Mouse (Mus musculus) urinary bladder, postnatal 25 days (tissue): ENCODE measurements around the gene Gm11492.

ENCODE experiments used
- DNase-seq: peaks from one replicate; pipeline ENCODE4 v3.0.0; 2022; ENCODE audit warnings: low spot score

Gene Gm11492

DNA sequence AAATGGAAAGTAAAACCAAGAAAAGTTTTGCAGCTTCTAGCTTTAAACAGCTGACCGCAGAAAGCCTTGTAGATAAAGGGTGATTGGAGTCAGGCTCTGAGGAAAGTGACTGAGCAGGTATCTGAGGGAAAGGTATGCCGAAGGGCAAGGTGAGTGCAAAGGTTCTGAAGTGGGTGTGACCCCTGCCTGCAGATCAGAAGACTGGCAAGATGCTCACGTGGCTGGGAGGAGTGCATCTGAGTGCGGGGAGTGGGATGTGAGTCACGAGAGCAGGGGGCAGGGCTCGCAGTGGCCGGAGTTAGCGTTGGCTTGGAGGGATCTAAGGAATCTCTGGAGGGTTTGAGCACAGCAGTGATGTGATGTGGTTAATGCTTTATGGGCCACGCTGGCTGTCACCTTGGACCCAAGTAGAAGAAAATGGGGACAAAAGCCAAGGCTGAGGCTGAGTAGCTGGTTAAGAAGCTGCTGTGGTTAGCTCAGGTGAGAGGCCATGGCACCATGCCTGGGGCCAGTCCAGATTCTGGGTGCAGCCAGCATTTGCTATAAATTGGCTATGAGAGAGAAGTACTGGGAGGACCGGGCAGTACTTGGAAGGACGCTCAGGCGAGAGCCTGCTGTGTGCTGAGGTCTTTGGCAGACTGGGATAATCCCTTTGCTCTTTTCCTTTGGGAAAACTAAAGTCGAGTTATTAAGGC is 33.1 kb downstream of the Gm11492 start:
- no peak for DNase-seq

DNA sequence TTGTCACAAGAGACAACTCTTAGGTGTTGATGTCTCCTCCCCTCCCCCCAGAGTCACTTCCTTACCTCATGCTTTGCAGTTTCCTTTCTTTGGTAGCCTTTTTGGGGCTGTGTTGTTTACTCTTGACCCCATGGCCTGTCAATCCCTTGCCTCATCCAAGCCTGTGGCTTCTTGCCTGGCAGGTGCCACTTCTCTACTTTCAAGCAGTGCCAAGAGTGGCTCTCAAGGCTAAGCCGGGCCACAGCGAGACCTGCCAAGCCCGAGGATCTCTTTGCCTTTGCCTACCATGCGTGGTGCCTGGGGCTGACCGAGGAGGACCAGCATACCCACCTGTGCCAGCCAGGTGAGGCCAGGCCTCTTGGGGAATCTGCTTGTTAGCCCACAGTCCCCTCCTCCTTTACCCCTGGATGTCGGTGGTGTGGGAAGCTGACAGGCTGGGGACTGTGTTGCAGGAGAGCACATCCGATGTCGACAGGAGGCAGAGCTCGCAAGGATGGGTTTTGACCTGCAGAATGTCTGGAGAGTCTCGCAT is 33.9 kb downstream of the Gm11492 start:
- DNase-seq: no peak

DNA sequence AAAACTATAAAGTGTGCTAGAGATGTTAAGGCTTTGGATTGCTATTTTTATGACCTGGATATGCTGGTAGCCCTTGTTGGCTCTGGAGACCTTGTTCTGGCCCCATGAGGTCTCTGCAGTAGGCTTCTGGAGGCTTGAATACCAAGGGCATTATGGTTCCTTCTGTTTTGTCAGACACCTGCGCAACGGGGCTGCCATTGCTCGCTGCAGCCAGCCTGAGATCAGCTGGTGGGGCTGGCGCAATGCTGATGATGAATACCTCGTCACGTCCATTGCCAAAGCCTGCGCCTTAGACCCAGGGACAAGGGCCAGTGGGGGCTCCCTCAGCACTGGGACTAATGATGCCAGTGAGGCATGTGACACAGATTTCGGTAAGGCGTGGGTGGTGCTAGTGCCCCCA is 35.8 kb downstream of the Gm11492 start:
- no peak for DNase-seq

DNA sequence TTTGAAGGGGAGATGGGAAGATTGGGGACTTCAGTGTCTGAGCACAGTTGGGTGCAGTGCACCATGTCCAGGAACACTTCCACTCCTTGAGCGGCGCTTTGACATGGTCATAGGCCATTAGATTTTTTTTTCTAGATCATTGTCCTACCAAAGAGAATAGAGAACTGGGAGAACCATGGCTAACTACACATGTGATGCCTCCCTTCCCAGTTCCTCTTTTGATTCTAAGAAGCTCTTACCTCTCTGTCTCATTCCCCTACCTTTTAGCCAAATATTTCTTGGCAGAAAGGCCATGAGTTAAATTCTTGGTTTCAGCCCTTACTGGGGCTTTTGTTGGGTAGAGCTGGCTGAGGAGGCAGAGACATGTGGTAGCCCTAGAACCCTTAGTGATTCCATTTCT is 37.1 kb downstream of the Gm11492 start:
- DNase-seq: no peak

DNA sequence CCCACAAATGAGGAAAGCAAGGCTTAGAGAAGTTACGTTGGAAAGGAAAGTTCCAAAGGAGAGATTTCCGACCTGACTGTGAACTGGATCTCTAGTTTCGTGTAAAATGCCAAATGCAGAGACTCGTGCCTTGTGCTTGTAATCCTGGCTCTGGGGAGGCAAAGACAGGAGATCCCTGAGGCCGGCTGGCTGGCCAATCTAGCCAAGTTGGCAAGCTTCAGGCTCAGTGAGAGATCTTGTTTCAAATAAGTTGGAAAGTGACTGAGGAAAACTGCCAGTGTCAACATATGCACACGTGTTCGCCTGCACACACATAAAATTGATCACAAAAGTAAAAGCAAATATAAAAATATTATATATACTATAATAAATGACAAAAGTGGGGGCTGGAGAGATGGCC is 42.8 kb downstream of the Gm11492 start:
- no peak for DNase-seq

DNA sequence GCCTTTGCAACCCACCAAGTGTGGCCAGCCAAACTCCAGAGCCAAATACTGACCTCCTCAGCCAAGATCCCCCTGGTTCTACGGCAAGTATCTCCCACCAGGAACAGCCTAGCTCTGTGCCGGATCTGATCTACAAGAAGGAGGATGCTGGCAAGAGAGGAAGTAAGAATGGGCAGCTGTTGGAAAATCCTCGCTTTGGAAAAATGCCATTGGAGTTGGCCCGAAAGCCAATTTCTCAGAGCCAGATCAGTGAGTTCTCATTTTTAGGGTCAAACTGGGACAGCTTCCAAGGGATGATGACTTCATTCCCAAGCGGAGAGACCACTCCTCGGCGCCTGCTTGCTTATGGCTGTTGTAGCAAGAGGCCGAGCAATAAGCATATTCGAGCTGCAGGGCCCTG is 45.1 kb downstream of the Gm11492 start:
- no peak for DNase-seq

DNA sequence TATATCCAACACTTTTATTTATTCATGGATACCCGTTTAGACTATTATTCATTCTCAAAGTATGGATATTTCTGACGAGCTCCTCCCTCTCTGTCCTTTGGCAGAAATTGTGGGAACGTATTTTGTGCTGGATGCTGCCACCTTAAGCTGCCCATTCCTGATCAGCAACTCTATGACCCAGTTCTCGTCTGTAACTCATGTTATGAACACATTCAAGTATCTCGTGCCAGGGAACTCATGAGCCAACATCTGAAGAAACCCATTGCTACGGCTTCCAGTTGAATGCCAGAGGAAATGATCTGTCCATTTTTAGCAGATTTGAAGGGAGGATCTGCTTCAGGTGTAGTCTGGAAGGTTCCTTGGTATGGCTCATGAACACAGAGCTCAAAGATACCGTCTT is 47.5 kb downstream of the Gm11492 start:
- no peak for DNase-seq

DNA sequence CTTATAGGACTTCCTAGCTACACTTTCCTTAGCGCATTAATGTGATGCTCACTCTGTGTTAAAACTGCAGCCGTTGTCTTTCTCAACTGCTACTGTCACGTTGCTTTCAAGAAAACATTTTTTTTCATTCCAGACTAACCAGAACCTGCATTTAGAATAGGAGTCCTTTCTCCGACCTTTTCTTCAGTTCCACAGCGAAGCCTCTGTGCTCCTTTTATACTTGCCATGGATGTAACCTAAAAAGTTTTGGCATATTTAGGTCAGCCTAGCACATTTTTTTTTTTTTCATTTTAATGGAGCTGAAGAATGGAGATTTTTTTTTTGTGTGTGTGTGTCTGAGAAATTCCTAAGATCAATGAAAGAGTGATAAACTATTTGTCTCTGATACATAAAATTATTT is 49.1 kb downstream of the Gm11492 start:
- no peak for DNase-seq

DNA sequence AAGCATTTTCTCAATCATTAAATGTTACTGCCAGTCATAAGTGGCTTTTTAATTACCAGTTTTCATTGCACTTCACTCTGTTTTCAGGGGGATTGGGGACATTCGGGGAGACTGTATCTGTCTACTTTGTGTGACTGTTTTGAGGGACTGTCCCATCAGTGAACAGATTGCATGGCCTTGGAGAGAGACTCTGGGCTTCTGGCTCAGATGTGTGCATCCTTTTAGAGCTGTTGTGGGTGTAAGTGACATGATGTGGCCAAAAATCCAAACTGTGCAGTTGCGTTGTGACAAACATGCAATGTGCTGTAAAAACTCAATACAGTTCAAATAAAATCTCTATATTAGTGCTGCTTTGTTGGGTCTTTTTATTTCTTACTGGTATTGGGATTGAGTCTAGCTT is 49.5 kb downstream of the Gm11492 start:
- DNase-seq: no peak

DNA sequence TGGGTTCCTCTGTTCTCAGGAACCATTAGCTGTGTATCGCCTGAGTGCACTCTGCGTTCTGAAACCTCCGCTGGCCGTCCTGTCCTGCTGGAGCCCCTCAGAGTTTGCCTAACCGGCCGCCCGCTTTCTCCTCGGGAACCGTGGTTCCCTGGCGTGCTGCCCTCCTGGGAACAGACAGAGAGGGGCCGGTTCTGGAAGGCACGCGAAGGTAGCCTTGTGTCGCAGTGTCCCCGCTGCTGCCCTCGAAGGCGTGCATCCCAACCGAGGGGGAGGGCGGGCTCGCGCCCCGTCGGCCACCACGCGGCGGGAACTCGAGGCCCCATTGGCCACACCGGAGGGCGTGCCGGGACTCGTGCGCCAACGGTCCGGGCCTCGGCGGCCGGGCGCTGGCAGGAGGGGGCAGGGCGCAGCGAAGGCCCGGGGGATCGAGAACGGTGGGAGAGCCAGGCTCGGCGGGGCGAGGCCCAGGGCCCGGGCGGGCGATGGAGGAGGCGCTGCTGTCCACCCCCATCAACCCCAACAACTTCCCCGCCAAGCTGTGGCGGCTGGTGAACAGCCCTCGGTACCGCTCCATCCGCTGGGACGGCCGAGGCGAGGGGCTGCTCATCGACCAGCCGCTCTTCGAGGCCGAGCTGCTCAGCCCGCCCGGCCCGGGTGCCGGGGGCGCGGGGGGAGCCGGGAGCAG is 50.5 kb downstream of the Gm11492 start, which contains the start of gene Hsf5:
Gene Hsf5, plus strand, starts transcription at position 375 of the 685 bp plus-strand sequence.
- DNase-seq: no peak

DNA sequence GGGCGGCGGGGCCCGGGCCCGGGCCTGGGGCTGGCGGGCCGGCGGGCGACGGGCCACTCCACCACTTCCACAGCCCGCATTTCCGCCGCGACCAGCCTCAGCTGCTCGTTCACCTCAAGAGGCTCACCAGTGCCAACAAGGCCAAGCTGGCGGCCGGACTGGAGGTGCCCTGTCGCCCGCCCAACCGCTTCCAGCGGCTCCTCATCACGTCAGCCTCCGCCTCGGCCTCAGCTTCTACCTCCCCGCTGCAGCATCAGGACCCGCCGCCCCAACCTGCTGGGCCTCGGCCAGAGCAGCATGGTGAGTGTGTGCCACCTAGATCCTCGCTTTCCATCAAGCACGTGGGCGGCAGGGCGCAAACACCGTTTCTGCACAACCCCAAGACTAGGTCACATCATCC is 51.2 kb downstream of the Gm11492 start:
- no peak for DNase-seq
